Mouse (Mus musculus) intestine, embryonic 16.5 days (tissue): ENCODE measurements at regions not wholly inside any gene's neighbourhood (a gene's known extent, or its start where the extent isn't known, plus 50 kb on each side); places are given as distances from the start of the nearest gene placed in this dataset.

Experiments
- ATAC-seq: fragments of 200-750 bp; cut with Nextera tagmentation; 2 replicates; pipeline ENCODE4 v1.8.0; 2017; ENCODE audit warnings: moderate TSS enrichment, moderate library complexity
- H3K27ac ChIP-seq: fragments of 300-500 bp; sonication (generic); 2 replicates; pipeline ENCODE4 v1.5.1; 2014; ENCODE audit warnings: mild to moderate bottlenecking, low read length
- H3K27me3 ChIP-seq: fragments of 300-500 bp; sonication (generic); replicated peaks from 2 replicates; pipeline ENCODE4 v1.6.1; 2014; ENCODE audit warnings: low read length, control low read depth, mixed read lengths; ENCODE audit not compliant: control insufficient read depth, insufficient read depth
- H3K36me3 ChIP-seq: fragments of 300-500 bp; sonication (generic); 2 replicates; pipeline ENCODE4 v1.6.1; 2014; ENCODE audit warnings: low read length, control low read depth; ENCODE audit not compliant: control insufficient read depth, insufficient read depth
- H3K4me1 ChIP-seq: fragments of 300-500 bp; sonication (generic); 2 replicates; pipeline ENCODE4 v1.6.1; 2014; ENCODE audit warnings: low read length, control low read depth, mixed read lengths; ENCODE audit not compliant: control insufficient read depth, insufficient read depth
- H3K4me2 ChIP-seq: fragments of 300-500 bp; sonication (generic); 2 replicates; pipeline ENCODE4 v1.6.1; 2014; ENCODE audit warnings: low read depth, low read length, control low read depth
- H3K4me3 ChIP-seq: fragments of 300-500 bp; sonication (generic); 2 replicates; pipeline ENCODE4 v1.5.1; 2014; ENCODE audit warnings: mild to moderate bottlenecking, low read length
- H3K9ac ChIP-seq: fragments of 300-500 bp; sonication (generic); 2 replicates; pipeline ENCODE4 v1.6.1; 2014; ENCODE audit warnings: low read depth, low read length
- H3K9me3 ChIP-seq: fragments of 300-500 bp; sonication (generic); 2 replicates; pipeline ENCODE4 v1.6.1; 2016; ENCODE audit warnings: low read length, control low read depth; ENCODE audit not compliant: control insufficient read depth
- WGBS: fragments of 180-500 bp; shearing (Covaris S2); extraction: QIAGEN DNeasy Blood & Tissue Kit; methylation state at CpG from one replicate; pipeline ENCODE4 v1.1.7; 2014; 5-methylcytosine and 5-hydroxymethylcytosine counted together

GRCm38 (mm10) chr11:71375132-71375531, 144.6 kb upstream of the Nlrp1b start:
- Histone ChIP-seq H3K4me1 (no peaks in the 10 kb centered on the region), H3K9me3 (no peaks in the 10 kb centered on the region), H3K9ac (no peak overlapping the region), H3K27ac (no peak overlapping the region), H3K4me3 (no peak overlapping the region), H3K4me2 (no peak overlapping the region), H3K36me3 (no peaks in the 10 kb centered on the region), H3K27me3 (no peaks in the 10 kb centered on the region)
- ATAC-seq = no peak
- 73% methylated on average over 5 of the region's 5 CpGs for WGBS

GRCm38 (mm10) chr11:71388411-71388810, 157.9 kb upstream of the Nlrp1b start:
- WGBS = 75% methylated on average over 4 of the region's 4 CpGs
- H3K4me3 ChIP-seq = no peak overlapping the region
- no peak overlapping the region for H3K9ac ChIP-seq
- no peak overlapping the region for H3K27ac ChIP-seq
- no peaks in the 10 kb centered on the region for H3K9me3 ChIP-seq
- no peaks in the 10 kb centered on the region for H3K36me3 ChIP-seq
- no peaks in the 10 kb centered on the region for H3K27me3 ChIP-seq
- no peak overlapping the region for H3K4me2 ChIP-seq
- H3K4me1 ChIP-seq = no peaks in the 10 kb centered on the region
- ATAC-seq = no peak

- 19% methylated on average over 7 of the region's 7 CpGs for WGBS
- ATAC-seq = 0 out of 2 replicates have a peak, but pooled peaks have one; percentile 40
- no peaks in the 10 kb centered on the region for H3K36me3 ChIP-seq
- no peaks in the 10 kb centered on the region for H3K27me3 ChIP-seq
- H3K27ac ChIP-seq = no peak overlapping the region
- no peak overlapping the region for H3K4me2 ChIP-seq
- no peak overlapping the region for H3K4me3 ChIP-seq
- H3K9me3 ChIP-seq = no peaks in the 10 kb centered on the region
- H3K4me1 ChIP-seq = no peaks in the 10 kb centered on the region
- H3K9ac ChIP-seq = no peak overlapping the region
These were observed 159.1 kb upstream of the Nlrp1b start for GRCm38 (mm10) chr11:71389659-71390058.

GRCm38 (mm10) chr11:71390151-71390550, 159.6 kb upstream of the Nlrp1b start:
- no peak overlapping the region for H3K4me3 ChIP-seq
- H3K4me2 ChIP-seq = no peak overlapping the region
- no peak overlapping the region for H3K27ac ChIP-seq
- H3K4me1 ChIP-seq = no peaks in the 10 kb centered on the region
- WGBS = 58% methylated on average over 3 of the region's 3 CpGs
- H3K9ac ChIP-seq = no peak overlapping the region
- no peak for ATAC-seq
- H3K27me3 ChIP-seq = no peaks in the 10 kb centered on the region
- H3K36me3 ChIP-seq = no peaks in the 10 kb centered on the region
- H3K9me3 ChIP-seq = no peaks in the 10 kb centered on the region

- Histone ChIP-seq H3K27ac (no peak overlapping the region), H3K4me1 (no peaks in the 10 kb centered on the region), H3K36me3 (no peaks in the 10 kb centered on the region), H3K9ac (no peak overlapping the region), H3K4me3 (no peak overlapping the region), H3K9me3 (no peaks in the 10 kb centered on the region), H3K27me3 (no peaks in the 10 kb centered on the region), H3K4me2 (no peak overlapping the region)
- no peak for ATAC-seq
- 51% methylated on average over 3 of the region's 3 CpGs for WGBS
These were observed 160.1 kb upstream of the Nlrp1b start for GRCm38 (mm10) chr11:71390616-71391015.

- Histone ChIP-seq H3K4me1 (no peaks in the 10 kb centered on the region), H3K36me3 (no peaks in the 10 kb centered on the region), H3K27ac (no peak overlapping the region), H3K9me3 (no peaks in the 10 kb centered on the region), H3K9ac (no peak overlapping the region), H3K4me3 (no peak overlapping the region), H3K27me3 (no peaks in the 10 kb centered on the region), H3K4me2 (no peak overlapping the region)
- WGBS = 62% methylated on average over 5 of the region's 5 CpGs
- no peak for ATAC-seq
These were observed 162.9 kb upstream of the Nlrp1b start for GRCm38 (mm10) chr11:71393406-71393805.

GRCm38 (mm10) chr11:71395023-71395422, 164.5 kb upstream of the Nlrp1b start:
- Histone ChIP-seq H3K4me1 (no peaks in the 10 kb centered on the region), H3K9me3 (no peaks in the 10 kb centered on the region), H3K27me3 (no peaks in the 10 kb centered on the region), H3K4me2 (no peak overlapping the region), H3K36me3 (no peaks in the 10 kb centered on the region), H3K27ac (no peak overlapping the region), H3K4me3 (no peak overlapping the region), H3K9ac (no peak overlapping the region)
- 53% methylated on average over 4 of the region's 4 CpGs for WGBS
- no peak for ATAC-seq

- H3K27ac ChIP-seq = no peak overlapping the region
- no peak for ATAC-seq
- WGBS = 67% methylated on average over 1 of the region's 1 CpGs
These were observed 165.1 kb upstream of the Nlrp1b start for GRCm38 (mm10) chr11:71395631-71396030.

GRCm38 (mm10) chr11:71400351-71400750, 169.8 kb upstream of the Nlrp1b start:
- H3K27me3 ChIP-seq = no peaks in the 10 kb centered on the region
- H3K4me1 ChIP-seq = no peaks in the 10 kb centered on the region
- H3K4me2 ChIP-seq = no peak overlapping the region
- ATAC-seq = no peak
- no peak overlapping the region for H3K9ac ChIP-seq
- H3K9me3 ChIP-seq = no peaks in the 10 kb centered on the region
- no peak overlapping the region for H3K4me3 ChIP-seq
- H3K36me3 ChIP-seq = no peaks in the 10 kb centered on the region
- H3K27ac ChIP-seq = no peak overlapping the region
- WGBS = 89% methylated on average over 2 of the region's 2 CpGs

More at GRCm38 (mm10) chr11:71395631-71396030, 165.1 kb upstream of the Nlrp1b start:
- no peaks in the 10 kb centered on the region for H3K27me3 ChIP-seq
- H3K4me3 ChIP-seq = no peak overlapping the region
- H3K9ac ChIP-seq = no peak overlapping the region
- no peak overlapping the region for H3K4me2 ChIP-seq
- H3K4me1 ChIP-seq = no peaks in the 10 kb centered on the region
- H3K9me3 ChIP-seq = no peaks in the 10 kb centered on the region
- no peaks in the 10 kb centered on the region for H3K36me3 ChIP-seq
